Mouse (Mus musculus): ENCODE data around the gene Gprc5d. TPM values are rescaled to one million over a fixed set of nuclear protein-coding genes. Genes with fewer than 3 reads are reported as not detected.

Gprc5d gene
- polyA plus RNA-seq, 1 experiment from 2014 or later = not detected

GRCm38 (mm10) chr6:135135735-135136134 lies 17.7 kb upstream of the Gprc5d start:
- H3K36me3 ChIP-seq = no peaks in the 10 kb centered on the region
- H3K4me1 ChIP-seq = peaks cover 12% of the 10 kb centered on the region
- H3K9ac ChIP-seq (replicated peaks) = no peak overlapping the region
- H3K9me3 ChIP-seq (replicated peaks) = no peaks in the 10 kb centered on the region
- no peak overlapping the region for H3K4me2 ChIP-seq
- H3K4me3 ChIP-seq (replicated peaks) = no peak overlapping the region
- no peak overlapping the region for H3K27ac ChIP-seq (replicated peaks)
- H3K27me3 ChIP-seq (replicated peaks) = no peaks in the 10 kb centered on the region
- ATAC-seq (ENCODE audit: low FRiP score) = no peak
- 84% methylated on average over 4 of the region's 4 CpGs for WGBS

GRCm38 (mm10) chr6:135133486-135133885 lies 15.4 kb upstream of the Gprc5d start:
- Histone ChIP-seq H3K4me2 (no peak overlapping the region), H3K9me3 (replicated peaks) (no peaks in the 10 kb centered on the region), H3K27me3 (replicated peaks) (no peaks in the 10 kb centered on the region), H3K4me1 (peaks cover 11% of the 10 kb centered on the region), H3K4me3 (replicated peaks) (no peak overlapping the region), H3K27ac (replicated peaks) (no peak overlapping the region), H3K36me3 (no peaks in the 10 kb centered on the region), H3K9ac (replicated peaks) (no peak overlapping the region)
- ATAC-seq (ENCODE audit: low FRiP score) = no peak
- 97% methylated on average over 9 of the region's 9 CpGs for WGBS

- ATAC-seq (ENCODE audit: low FRiP score) = no peak
- H3K9ac ChIP-seq (replicated peaks) = no peak overlapping the region
- 76% methylated on average over 7 of the region's 7 CpGs for WGBS
- H3K4me2 ChIP-seq = no peak overlapping the region
- no peak overlapping the region for H3K27ac ChIP-seq (replicated peaks)
- H3K4me3 ChIP-seq (replicated peaks) = no peak overlapping the region
- H3K27me3 ChIP-seq (replicated peaks) = no peaks in the 10 kb centered on the region
- no peaks in the 10 kb centered on the region for H3K9me3 ChIP-seq (replicated peaks)
- no peaks in the 10 kb centered on the region for H3K36me3 ChIP-seq
- peaks cover 10% of the 10 kb centered on the region for H3K4me1 ChIP-seq
These were observed 15.0 kb upstream of the Gprc5d start for GRCm38 (mm10) chr6:135133086-135133485.

- Histone ChIP-seq H3K27ac (replicated peaks) (no peak overlapping the region), H3K9ac (replicated peaks) (no peak overlapping the region), H3K36me3 (no peaks in the 10 kb centered on the region), H3K4me1 (no peaks in the 10 kb centered on the region), H3K4me3 (replicated peaks) (no peak overlapping the region), H3K27me3 (replicated peaks) (no peaks in the 10 kb centered on the region), H3K9me3 (replicated peaks) (no peaks in the 10 kb centered on the region), H3K4me2 (no peak overlapping the region)
- 60% methylated on average over 5 of the region's 5 CpGs for WGBS
- no peak for ATAC-seq (ENCODE audit: low FRiP score)
These were observed 6.8 kb upstream of the Gprc5d start for GRCm38 (mm10) chr6:135124755-135125380.

GRCm38 (mm10) chr6:135116479-135116878 lies 1.6 kb downstream of the Gprc5d start:
- WGBS = 94% methylated on average over 8 of the region's 8 CpGs
- Histone ChIP-seq H3K9ac (replicated peaks) (no peak overlapping the region), H3K9me3 (replicated peaks) (no peaks in the 10 kb centered on the region), H3K4me1 (peaks cover 12% of the 10 kb centered on the region), H3K27ac (replicated peaks) (no peak overlapping the region), H3K27me3 (replicated peaks) (no peaks in the 10 kb centered on the region), H3K36me3 (no peaks in the 10 kb centered on the region), H3K4me2 (no peak overlapping the region), H3K4me3 (replicated peaks) (no peak overlapping the region)
- no peak for ATAC-seq (ENCODE audit: low FRiP score)

GRCm38 (mm10) chr6:135113114-135113436 lies 5.0 kb downstream of the Gprc5d start:
- 9% methylated on average over 6 of the region's 6 CpGs for WGBS
- no peak for ATAC-seq (ENCODE audit: low FRiP score)
- no peak overlapping the region for H3K9ac ChIP-seq (replicated peaks)
- no peaks in the 10 kb centered on the region for H3K36me3 ChIP-seq
- no peaks in the 10 kb centered on the region for H3K27me3 ChIP-seq (replicated peaks)
- no peak overlapping the region for H3K4me3 ChIP-seq (replicated peaks)
- H3K27ac ChIP-seq (replicated peaks) = no peak overlapping the region
- H3K9me3 ChIP-seq (replicated peaks) = no peaks in the 10 kb centered on the region
- H3K4me2 ChIP-seq = no peak overlapping the region
- H3K4me1 ChIP-seq = peaks cover 12% of the 10 kb centered on the region

GRCm38 (mm10) chr6:135112411-135113113 lies 5.5 kb downstream of the Gprc5d start:
- WGBS = 5% methylated on average over 7 of the region's 7 CpGs
- no peak for ATAC-seq (ENCODE audit: low FRiP score)
- no peak overlapping the region for H3K4me2 ChIP-seq

GRCm38 (mm10) chr6:135107014-135107413 lies 11.1 kb downstream of the Gprc5d start:
- Histone ChIP-seq H3K4me2 (no peak overlapping the region), H3K27ac (replicated peaks) (no peak overlapping the region), H3K36me3 (no peaks in the 10 kb centered on the region), H3K4me1 (no peaks in the 10 kb centered on the region), H3K27me3 (replicated peaks) (peaks cover 3% of the 10 kb centered on the region; the same call in 1 of the 2 replicates), H3K4me3 (replicated peaks) (no peak overlapping the region), H3K9ac (replicated peaks) (no peak overlapping the region), H3K9me3 (replicated peaks) (no peaks in the 10 kb centered on the region)
- no peak for ATAC-seq (ENCODE audit: low FRiP score)
- WGBS = 93% methylated on average over 6 of the region's 6 CpGs

More at GRCm38 (mm10) chr6:135112411-135113113, 5.5 kb downstream of the Gprc5d start:
- Histone ChIP-seq H3K27me3 (replicated peaks) (no peaks in the 10 kb centered on the region), H3K4me1 (peaks cover 12% of the 10 kb centered on the region), H3K27ac (replicated peaks) (no peak overlapping the region), H3K36me3 (no peaks in the 10 kb centered on the region), H3K9me3 (replicated peaks) (no peaks in the 10 kb centered on the region), H3K9ac (replicated peaks) (no peak overlapping the region), H3K4me3 (replicated peaks) (no peak overlapping the region)

GRCm38 (mm10) chr6:135102736-135103303 lies 15.3 kb downstream of the Gprc5d start:
- Histone ChIP-seq H3K4me3 (replicated peaks) (no peak overlapping the region), H3K9ac (replicated peaks) (no peak overlapping the region), H3K36me3 (no peaks in the 10 kb centered on the region), H3K9me3 (replicated peaks) (no peaks in the 10 kb centered on the region), H3K27ac (replicated peaks) (no peak overlapping the region), H3K27me3 (replicated peaks) (peaks cover 3% of the 10 kb centered on the region; the same call in 1 of the 2 replicates), H3K4me2 (no peak overlapping the region), H3K4me1 (no peaks in the 10 kb centered on the region)
- 77% methylated on average over 5 of the region's 5 CpGs for WGBS
- no peak for ATAC-seq (ENCODE audit: low FRiP score)

- Histone ChIP-seq H3K4me1 (no peaks in the 10 kb centered on the region), H3K9me3 (replicated peaks) (no peaks in the 10 kb centered on the region), H3K36me3 (no peaks in the 10 kb centered on the region), H3K27ac (replicated peaks) (no peak overlapping the region), H3K9ac (replicated peaks) (no peak overlapping the region), H3K27me3 (replicated peaks) (peaks cover 3% of the 10 kb centered on the region; the same call in 1 of the 2 replicates), H3K4me2 (no peak overlapping the region), H3K4me3 (replicated peaks) (no peak overlapping the region)
- 82% methylated on average over 15 of the region's 15 CpGs for WGBS
- ATAC-seq (ENCODE audit: low FRiP score) = no peak
These were observed 17.2 kb downstream of the Gprc5d start for GRCm38 (mm10) chr6:135100787-135101472.

- no peak overlapping the region for H3K9ac ChIP-seq (replicated peaks)
- WGBS = 77% methylated on average over 12 of the region's 12 CpGs
- no peaks in the 10 kb centered on the region for H3K9me3 ChIP-seq (replicated peaks)
- no peaks in the 10 kb centered on the region for H3K36me3 ChIP-seq
- no peak overlapping the region for H3K4me3 ChIP-seq (replicated peaks)
- no peak overlapping the region for H3K27ac ChIP-seq (replicated peaks)
- ATAC-seq (ENCODE audit: low FRiP score) = no peak
- peaks cover 4% of the 10 kb centered on the region for H3K4me1 ChIP-seq
- H3K27me3 ChIP-seq (replicated peaks) = peaks cover 4% of the 10 kb centered on the region; the same call in 1 of the 2 replicates
- no peak overlapping the region for H3K4me2 ChIP-seq
These were observed 25.1 kb downstream of the Gprc5d start for GRCm38 (mm10) chr6:135092798-135093470.

Data from neural tube, embryonic 15.5 days (tissue).